Mouse (Mus musculus): ENCODE measurements around the gene Akt1s1. TPM values are rescaled to one million over a fixed set of nuclear protein-coding genes. Genes with fewer than 3 reads are reported as not detected.

Gene Akt1s1
- polyA plus RNA-seq (2017; shearing (Covaris generic)), result 10 to 100 TPM; 18.0 to 26.0 TPM

DNA sequence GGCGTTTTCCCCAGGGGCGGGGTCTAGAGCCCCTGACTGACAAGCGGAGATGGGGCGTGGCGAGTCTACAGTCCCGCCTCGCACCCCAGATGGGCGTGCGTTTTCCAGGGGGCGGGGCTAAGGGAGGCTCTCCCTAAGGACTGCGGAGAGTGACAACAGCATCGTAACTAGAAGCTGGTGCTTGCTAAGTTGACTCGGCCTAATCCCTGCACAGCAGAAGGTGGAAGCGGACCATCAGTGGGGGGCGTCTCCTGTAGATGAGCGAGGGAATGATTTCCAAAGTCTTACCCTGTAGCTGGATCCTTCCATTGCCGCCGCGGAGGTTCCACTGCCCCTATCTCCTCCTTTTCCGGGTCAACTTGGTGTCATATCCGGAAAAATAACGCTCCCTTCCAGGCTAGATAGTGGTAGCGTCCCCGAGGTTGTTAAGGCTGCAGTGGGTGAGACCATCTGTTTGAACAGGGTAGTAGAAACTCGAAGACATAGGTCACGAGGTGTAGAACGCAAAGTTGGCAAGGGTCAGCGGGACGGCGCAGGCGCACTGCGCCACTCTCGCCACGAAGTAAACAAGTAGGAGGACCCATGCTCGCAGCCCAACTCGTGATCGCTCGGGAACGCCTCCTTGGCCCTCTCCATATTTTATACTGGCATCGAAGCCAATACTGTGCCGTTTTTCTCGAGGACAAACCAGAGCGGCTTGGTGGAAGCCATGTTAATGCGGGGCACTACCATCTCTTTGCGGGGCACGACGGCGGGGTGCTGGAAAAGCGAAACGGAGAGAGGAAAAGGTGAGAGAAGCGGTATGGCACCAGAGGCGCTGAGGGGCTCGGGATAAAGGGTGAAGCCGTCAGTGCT is at the start of gene Akt1s1, which contains the start of gene Tbc1d17:
Akt1s1 (plus strand) TSS at position 431 of the 855 bp plus-strand sequence.
Tbc1d17 (minus strand) TSS at position 519 of the 855 bp plus-strand sequence.

DNA sequence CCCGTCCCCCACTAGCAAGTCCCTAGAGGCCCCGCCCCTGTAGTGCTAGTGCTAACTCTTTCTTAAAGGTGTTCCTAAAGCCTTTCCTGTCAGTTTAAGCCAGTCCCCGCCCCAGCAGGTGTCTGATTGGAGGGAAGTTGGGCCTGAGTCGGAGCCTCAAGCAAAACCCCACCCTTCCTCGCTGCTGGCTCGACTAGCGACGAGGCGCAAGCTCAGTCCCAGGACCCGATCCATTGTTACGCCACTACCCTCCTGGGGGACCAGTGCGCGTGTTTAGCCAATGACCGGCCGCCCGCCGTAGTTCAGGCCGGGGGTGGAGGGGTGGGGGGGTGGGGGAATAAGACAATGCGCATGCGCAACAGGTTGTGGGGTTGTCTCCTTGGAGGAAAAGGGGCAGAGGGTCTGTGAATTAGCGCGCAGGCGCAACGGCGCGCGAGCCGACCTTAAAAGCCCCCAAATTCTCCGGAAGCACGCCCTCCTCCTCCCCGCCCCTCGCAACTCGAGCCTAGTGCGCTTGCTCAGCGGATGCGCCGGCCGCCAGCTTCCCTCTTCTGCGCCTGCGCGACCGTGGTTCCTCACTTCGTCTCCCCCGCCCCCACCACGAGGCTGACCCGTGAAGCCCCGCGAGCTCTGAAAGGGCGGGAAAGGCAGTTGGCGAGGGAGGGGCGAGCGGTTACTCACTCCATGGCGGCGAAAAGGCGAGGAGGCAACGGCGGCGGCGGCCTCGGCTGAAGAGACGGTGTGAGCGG is 32.9 kb upstream of the Akt1s1 start, which contains the start of the genes Nup62 and Il4i1:
Nup62 (plus strand) TSS at position 368 of the 749 bp plus-strand sequence.
Il4i1 (plus strand) TSS at position 667 of the 749 bp plus-strand sequence.

DNA sequence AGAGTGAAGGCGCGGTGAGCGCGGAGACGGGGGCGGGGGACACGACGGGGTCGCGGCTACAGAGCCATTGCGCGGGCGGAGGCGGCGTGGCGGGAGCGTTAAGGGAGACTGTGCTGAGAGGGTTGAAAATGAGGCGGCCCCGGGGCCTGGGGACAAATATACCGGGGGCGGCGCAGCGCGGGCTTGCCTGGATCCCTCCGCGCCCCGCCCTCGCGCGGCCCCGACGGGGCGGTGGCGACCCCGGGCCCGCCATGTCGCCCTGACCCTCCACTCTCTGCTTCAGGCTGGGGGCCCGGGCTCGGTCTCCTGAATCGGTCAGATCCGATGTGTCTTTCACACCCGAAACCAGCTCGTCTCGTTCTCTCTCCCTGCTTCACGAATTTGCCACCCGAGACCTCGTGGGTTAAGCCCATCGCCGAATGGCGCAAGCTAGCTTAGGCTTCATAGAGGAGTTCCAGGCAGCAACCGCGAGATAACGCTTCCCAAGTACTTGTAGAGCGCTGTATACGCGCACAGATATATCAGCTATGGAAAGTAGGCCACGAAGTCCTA is 32.2 kb upstream of the Akt1s1 start, which contains the start of gene Atf5:
Atf5 (minus strand) TSS at position 189 of the 552 bp plus-strand sequence.

DNA sequence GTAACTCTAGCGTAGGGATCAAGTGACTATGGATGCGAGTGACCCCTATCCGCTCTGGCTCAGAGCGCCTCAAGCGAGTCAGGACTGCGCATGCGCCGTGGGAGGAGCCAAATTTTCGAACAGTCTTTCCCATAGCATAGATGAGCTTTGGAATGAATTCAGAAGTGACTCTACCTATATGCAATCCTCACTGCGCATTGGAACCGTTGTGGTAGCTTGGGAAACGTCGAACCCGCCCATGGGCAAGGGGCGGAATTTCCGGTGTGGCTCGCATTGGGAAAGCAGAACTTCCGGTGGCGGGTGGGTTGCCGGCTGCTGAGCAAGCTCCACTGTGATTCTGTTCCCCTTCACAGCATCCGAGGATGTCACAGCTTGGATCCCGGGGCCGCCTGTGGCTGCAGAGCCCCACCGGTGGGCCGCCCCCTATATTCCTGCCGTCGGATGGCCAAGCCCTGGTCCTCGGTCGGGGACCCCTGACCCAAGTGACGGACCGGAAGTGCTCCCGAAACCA is 8.3 kb downstream of the Akt1s1 start, which contains the start of gene Pnkp:
Pnkp (plus strand) TSS at position 98 of the 511 bp plus-strand sequence.

DNA sequence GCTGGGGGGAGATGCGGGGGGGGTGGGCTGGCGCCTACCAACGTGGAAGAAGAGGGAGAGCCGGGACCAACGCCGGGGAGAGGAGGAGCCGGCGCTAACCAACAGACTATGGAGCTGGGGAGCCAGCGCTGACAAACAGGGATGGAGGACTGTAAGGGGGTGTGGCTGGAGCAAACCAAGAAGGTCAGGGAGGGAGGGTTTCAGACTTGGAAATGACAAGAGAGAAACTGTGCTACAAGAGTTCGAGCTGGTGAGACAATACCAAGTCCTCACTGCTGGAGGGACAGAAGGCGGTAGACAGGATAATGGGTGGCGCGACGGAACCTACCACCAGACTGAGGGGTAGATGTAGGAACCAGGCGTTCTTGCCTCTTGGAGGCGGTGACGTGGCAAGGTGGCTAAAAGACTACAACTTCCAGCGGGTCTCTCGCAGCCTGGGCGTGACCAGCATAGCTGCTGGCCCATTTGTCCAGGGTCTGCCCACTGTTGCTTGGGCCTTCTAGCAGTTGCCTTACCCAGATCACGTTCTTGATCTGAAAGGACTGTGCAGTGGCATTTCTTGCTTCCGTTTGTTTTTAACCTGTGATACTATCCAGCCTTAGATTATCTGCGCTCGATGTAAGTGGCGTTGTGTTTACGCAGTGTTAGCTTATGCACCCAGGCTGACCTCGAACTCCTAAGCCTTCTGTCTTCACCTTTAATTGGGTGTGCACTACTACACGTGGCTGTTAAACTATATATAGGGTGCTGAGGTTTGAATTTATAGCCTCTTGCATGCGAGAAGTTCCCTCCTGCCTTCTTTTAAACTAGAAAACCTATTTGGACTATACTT is 21.1 kb downstream of the Akt1s1 start, which contains the start of gene Ptov1:
Ptov1 (minus strand) TSS at position 92 of the 832 bp plus-strand sequence.

DNA sequence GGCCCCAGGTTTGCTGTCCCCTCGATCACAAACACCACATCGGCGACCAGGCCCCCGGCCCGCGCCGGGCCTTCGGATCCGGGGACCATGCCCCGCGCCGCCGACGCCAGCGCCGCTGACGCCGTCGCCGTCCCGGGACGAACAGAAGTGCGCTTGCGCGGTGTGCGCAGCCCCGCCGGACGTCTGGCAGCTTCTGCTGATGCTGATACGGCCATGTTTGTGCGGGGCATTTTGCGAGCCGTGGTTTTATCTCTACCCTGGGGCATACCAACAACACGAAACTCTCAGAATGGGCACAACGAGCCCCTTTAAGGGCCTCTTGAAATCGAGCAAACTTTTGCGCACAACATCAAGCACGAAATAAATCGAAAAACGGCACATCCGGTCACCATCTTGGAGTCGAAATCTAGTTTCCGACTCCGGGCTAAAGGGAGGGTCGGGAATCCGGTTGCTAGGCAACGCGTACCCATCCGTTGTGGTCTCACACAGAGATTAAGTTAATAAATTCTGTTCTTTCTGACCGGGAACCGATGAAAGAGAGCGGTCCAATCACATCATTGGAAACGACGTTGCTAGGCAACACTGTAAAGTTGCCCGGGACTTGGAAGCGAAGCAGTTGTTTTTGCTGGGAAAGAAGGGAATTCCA is 43.6 kb downstream of the Akt1s1 start, which contains the start of gene Med25:
Med25 (minus strand) TSS at position 437 of the 646 bp plus-strand sequence.

DNA sequence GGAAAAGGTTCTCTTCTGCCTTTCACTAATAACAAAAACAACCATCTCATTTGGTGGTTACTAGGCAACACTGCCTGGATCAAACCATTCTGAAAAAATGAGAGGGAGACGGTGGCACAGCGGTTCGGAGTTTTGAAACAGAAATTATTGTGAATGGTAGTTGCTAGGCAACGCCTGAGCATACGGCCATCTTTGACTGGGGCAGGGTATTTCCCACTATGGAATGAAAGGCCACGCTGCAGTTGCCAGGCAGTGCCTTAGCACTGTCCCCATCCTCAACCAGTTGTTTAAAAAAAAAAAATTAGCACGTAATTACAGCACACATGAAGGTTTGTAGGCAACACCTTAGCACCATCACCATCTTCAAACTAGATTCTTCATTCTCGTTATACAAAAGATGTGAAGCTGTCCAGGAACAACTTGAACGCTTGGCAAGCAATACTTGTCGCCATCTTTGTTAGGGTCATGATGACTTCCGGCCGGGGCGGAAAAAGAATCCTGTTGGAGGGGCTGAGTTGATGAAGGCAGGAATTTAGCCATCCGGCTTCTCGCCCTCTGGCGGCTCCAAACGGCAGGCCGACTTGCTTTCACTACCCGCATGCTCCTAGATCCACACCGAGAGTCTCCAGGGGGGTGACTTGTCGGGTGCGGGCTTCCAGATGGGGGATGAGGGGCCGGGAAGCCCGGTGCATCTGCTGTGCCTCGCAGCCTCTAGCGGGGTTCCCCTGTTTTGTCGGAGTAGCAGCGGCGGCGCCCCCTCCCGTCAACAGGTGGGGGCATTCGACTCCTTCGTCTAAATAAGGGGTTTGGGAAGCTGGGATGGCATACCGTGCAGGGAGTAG is 47.0 kb downstream of the Akt1s1 start, which contains the start of gene Fuz:
Fuz (plus strand) TSS at position 487 of the 842 bp plus-strand sequence.

Other genes starting within 250 kb of the Akt1s1 start
- under 1 TPM in 1 of 2 experiments, not detected in 1; 0.26 TPM for gene Myh14, start 178.1 kb upstream of the Akt1s1 start, polyA plus RNA-seq (2017; shearing (Covaris generic))
- not detected for gene Izumo2, start 140.2 kb upstream of the Akt1s1 start, polyA plus RNA-seq (2017; shearing (Covaris generic))
- 10 to 100 TPM; 90.6 to 99.8 TPM for gene Vrk3, start 100.6 kb upstream of the Akt1s1 start, polyA plus RNA-seq (2017; shearing (Covaris generic))
- gene Zfp473, start 97.9 kb upstream of the Akt1s1 start, polyA plus RNA-seq (2017; shearing (Covaris generic)), result under 1 TPM; 0.38 to 0.87 TPM
- 10 to 100 TPM; 43.6 to 48.6 TPM for gene Nup62, start 32.9 kb upstream of the Akt1s1 start, polyA plus RNA-seq (2017; shearing (Covaris generic))
- 1 to 10 TPM; 1.6 to 5.2 TPM for gene Il4i1, start 32.6 kb upstream of the Akt1s1 start, polyA plus RNA-seq (2017; shearing (Covaris generic))
- under 1 TPM; 0.32 to 0.52 TPM for gene Atf5, start 32.3 kb upstream of the Akt1s1 start, polyA plus RNA-seq (2017; shearing (Covaris generic))
- 10 to 100 TPM; 59.0 to 77.7 TPM for gene Tbc1d17, start 88 bp downstream of the Akt1s1 start, polyA plus RNA-seq (2017; shearing (Covaris generic))
- gene Pnkp, start 8.1 kb downstream of the Akt1s1 start, polyA plus RNA-seq (2017; shearing (Covaris generic)), result 10 to 100 TPM; 68.0 to 97.8 TPM
- 10 to 100 TPM; 19.1 to 21.8 TPM for gene Ptov1, start 20.8 kb downstream of the Akt1s1 start, polyA plus RNA-seq (2017; shearing (Covaris generic))
- 10 to 100 TPM; 53.6 TPM for gene Med25, start 43.7 kb downstream of the Akt1s1 start, polyA plus RNA-seq (2017; shearing (Covaris generic))
- 10 to 100 TPM; 28.0 to 39.1 TPM for gene Fuz, start 47.1 kb downstream of the Akt1s1 start, polyA plus RNA-seq (2017; shearing (Covaris generic))
- gene Ap2a1, start 80.5 kb downstream of the Akt1s1 start, polyA plus RNA-seq (2017; shearing (Covaris generic)), result 10 to 100 TPM; 49.1 to 61.7 TPM
- gene Tsks, start 94.2 kb downstream of the Akt1s1 start, polyA plus RNA-seq (2017; shearing (Covaris generic)), result under 1 TPM; 0.14 to 0.18 TPM
- under 1 TPM; 0.28 to 0.44 TPM for gene Cpt1c, start 125.9 kb downstream of the Akt1s1 start, polyA plus RNA-seq (2017; shearing (Covaris generic))
- 100 to 1,000 TPM; 138 to 219 TPM for gene Prmt1, start 137.6 kb downstream of the Akt1s1 start, polyA plus RNA-seq (2017; shearing (Covaris generic))
- gene Irf3, start 148.7 kb downstream of the Akt1s1 start, polyA plus RNA-seq (2017; shearing (Covaris generic)), result 100 to 1,000 TPM; 173 to 194 TPM
- 10 to 100 TPM; 24.3 to 26.9 TPM for gene Bcl2l12, start 149.7 kb downstream of the Akt1s1 start, polyA plus RNA-seq (2017; shearing (Covaris generic))
- gene Scaf1, start 167.4 kb downstream of the Akt1s1 start, polyA plus RNA-seq (2017; shearing (Covaris generic)), result 10 to 100 TPM; 30.1 to 38.3 TPM
- 10 to 100 TPM; 21.5 to 34.7 TPM for gene Rras, start 169.0 kb downstream of the Akt1s1 start, polyA plus RNA-seq (2017; shearing (Covaris generic))
- gene Prr12, start 203.9 kb downstream of the Akt1s1 start, polyA plus RNA-seq (2017; shearing (Covaris generic)), result 1 to 10 TPM; 3.3 to 6.1 TPM
- gene Nosip, start 213.4 kb downstream of the Akt1s1 start, polyA plus RNA-seq (2017; shearing (Covaris generic)), result 100 to 1,000 TPM; 130 to 137 TPM
- gene Prrg2, start 213.7 kb downstream of the Akt1s1 start, polyA plus RNA-seq (2017; shearing (Covaris generic)), result 1 to 10 TPM; 1.9 to 2.7 TPM
- 10 to 100 TPM in 1 of 2 experiments, 1 to 10 TPM in 1; 5.2 to 16.8 TPM for gene Rcn3, start 243.2 kb downstream of the Akt1s1 start, polyA plus RNA-seq (2017; shearing (Covaris generic))